Mouse (Mus musculus) embryo, embryonic 9.5 days (tissue): ENCODE measurements around the gene Ifit1bl1.
"Not testable (repeated sequence)": the region's sequence is repeated elsewhere in the genome, so short reads cannot be mapped to it uniquely, and the experiment has no call there.

Experiments used
- DNase-seq: peaks from one replicate; pipeline ENCODE4 v3.0.0-alpha.2; 2017; ENCODE audit errors: extremely low spot score

Gene Ifit1bl1

GRCm38 (mm10) chr19:34601888-34602287 lies at the start of gene Ifit1bl1:
TSS of gene Ifit1bl1 (minus strand) at chr19:34601956.
- DNase-seq: not testable (repeated sequence)

DNA sequence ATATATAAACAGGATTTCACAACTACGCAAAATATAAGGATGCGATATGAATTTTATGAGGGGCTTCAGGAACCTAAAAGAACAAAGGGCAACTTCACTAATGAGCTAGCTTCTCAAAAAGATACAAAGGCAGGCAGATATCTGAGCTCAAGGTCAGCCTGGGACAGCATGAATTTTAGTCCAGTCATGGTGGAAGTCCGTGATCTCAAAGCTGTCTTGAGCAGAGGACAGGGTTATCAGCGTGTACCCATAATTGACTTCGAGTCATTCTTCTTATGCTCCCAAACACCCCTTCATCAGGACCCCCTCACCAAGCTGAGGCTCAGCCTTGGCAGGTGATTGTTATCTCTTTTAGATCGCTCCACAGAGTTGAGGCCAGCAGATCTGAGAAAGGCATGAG lies 49.2 kb upstream of the Ifit1bl1 start:
- no peak for DNase-seq

GRCm38 (mm10) chr19:34650276-34650675 lies 48.5 kb upstream of the Ifit1bl1 start:
- no peak for DNase-seq

DNA sequence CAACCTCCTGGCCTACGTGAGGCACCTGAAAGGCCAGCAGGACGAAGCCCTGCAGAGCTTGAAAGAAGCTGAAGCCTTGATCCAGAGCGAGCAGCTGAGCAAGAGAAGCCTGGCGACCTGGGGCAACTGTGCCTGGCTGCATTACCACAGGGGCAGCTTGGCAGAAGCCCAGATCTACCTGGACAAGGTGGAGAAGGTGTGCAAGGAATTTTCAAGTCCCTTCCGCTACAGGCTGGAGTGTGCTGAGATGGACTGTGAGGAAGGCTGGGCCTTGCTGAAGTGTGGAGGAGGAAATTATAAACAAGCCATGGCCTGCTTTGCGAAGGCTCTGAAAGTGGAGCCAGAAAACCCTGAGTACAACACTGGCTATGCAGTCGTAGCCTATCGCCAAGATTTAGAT lies 45.9 kb upstream of the Ifit1bl1 start:
- DNase-seq: not testable (repeated sequence)

- DNase-seq: no peak
Observed at GRCm38 (mm10) chr19:34642616-34643015, 40.9 kb upstream of the Ifit1bl1 start.

GRCm38 (mm10) chr19:34640623-34641022 lies 38.9 kb upstream of the Ifit1bl1 start, which contains the start of the genes Ifit1bl2 and Ifit1:
TSS of gene Ifit1bl2 (minus strand) at chr19:34640743.
TSS of gene Ifit1 (plus strand) at chr19:34640871.
- no peak for DNase-seq

DNA sequence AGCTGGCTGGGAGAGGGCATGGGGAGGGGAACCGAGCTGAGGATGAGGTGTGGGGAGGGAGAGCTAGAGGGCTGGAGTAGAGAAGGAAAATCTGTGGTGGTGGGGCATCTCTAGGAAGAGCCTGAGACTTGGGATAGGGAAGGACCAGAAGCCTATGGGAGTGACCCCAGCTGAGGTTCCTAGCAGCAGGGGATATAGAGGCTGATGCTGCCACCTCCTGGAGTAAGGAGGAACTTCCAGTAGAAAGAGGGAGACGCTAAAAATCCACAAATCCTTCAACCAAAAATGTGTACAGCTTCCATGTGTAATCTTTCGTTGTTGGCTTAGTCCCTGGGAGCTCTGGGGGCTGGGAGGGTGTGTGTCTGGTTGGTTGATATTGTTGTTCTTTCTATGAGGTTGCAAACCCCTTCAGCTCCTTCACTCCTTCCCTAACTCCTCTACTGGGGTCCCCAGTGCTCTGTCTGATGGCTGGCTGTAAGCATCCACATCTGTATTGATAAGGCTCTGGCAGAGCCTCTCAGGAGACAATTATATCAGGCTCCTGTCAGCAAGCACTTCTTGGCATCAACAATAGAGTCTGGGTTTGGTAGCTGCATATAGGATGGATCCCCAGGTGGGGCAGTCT lies 35.3 kb upstream of the Ifit1bl1 start:
- peak; percentile 57 for DNase-seq

DNA sequence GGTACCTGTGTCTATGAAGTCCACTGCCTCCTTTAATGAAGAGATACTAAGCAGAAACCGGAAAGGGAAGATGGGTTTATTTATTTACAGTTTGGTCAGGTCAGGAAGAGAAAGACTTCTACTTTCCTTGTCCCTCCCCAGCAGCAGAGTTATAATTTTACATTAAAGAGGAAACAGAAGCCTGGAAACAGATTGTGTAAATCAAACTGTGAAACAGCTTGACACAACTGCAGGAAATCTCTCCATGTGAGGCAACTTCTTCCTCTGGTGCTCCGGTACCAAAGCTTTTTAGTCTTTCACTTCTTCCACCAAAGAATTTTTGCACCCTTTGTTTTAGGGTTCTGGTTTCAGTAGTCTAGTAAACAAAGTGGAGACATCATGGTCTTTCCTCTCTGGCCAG lies 31.7 kb upstream of the Ifit1bl1 start:
- no peak for DNase-seq

- no peak for DNase-seq
Observed at GRCm38 (mm10) chr19:34631487-34631886, 29.7 kb upstream of the Ifit1bl1 start.

DNA sequence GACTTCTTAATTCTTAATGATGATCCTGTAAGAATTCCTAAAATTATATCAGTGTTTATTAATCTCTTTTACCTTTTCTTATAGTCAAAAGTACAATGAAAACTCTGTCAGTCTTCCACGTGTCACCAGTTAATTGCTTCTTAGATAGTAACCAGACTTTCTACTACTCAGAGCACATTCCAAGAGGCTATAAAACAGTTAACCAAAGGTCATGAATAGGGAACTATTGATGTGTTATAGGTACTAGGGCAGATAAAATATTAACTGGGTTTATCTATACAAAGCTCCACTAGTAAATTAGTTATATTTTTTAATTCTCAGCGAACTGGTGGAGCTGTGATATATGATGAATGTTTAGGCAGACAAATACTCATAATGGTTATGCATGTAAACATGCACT lies 25.7 kb upstream of the Ifit1bl1 start:
- no peak for DNase-seq

GRCm38 (mm10) chr19:34624663-34625062 lies 22.9 kb upstream of the Ifit1bl1 start:
- no peak for DNase-seq

GRCm38 (mm10) chr19:34623781-34624180 lies 22.0 kb upstream of the Ifit1bl1 start:
- no peak for DNase-seq

DNA sequence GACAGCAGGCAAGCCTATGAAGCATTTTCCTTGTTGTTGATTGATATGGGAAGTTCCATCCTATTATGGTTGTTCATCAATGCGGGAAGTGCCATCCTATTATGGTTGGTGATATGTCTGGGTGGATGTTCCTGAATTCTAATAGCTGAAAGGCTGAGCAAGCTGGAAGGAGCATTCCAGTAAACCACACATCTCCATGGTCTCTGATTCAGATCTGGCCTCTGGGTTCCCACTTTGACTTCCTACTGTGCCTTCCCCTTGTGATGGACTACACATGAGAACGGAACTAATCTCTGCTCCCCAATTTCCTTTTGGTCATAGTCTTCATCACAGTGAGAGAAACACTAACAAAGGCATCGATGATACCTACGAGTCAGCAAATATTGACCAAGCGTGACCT lies 19.1 kb upstream of the Ifit1bl1 start:
- DNase-seq: no peak

DNA sequence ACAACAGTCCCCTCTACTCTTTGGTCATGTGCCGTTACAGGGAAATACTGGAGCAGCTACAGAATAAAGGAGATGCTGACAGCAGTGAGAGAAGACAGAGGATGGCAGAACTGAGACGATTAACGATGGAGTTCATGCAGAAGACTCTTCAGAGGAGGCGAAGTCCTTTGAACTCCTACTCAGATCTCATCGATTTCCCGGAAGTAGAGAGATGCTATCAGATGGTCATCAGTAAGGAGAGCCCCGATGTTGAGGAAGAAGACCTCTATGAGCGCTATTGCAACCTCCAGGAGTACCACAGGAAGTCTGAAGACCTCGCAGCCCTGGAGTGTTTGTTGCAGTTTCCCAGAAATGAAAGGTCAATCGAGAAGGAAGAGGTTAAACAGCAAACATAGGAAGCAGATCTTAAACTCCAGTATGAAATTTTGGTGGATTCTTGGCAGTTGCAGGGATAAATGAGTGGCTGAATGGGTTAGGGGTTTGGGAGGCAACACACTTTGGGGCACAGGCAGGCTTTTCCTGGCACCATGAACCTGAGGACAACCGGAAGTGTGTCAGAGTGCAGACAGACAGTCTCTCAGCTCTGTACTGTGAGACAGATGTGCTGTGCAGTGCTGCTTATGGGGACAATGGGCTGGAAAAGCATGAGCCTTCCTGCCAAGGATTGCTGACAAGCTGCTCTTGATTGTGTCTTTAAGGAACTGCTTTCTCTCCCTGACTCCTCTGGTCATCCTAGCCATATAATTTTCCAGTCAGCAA lies 10.7 kb upstream of the Ifit1bl1 start:
- DNase-seq: not testable (repeated sequence)

DNA sequence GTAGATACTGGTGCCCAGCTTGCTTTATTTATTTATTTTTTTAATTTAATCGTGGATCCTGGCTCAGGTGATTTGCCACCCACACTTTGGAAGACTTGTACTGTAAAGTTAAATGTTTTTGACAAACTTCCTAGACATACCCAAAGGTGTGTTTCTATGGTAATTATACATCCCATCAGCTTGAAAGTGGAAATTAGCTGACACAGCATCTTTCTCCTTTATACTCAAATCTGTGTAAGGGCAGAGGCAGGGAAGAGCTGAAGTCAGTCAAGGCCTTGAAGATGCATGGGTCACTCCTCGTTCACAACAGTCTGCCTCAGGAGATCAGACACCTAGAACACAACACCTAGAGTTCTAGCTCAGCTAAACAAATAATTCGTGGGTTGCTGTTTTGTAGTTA lies 8.4 kb upstream of the Ifit1bl1 start:
- not testable (repeated sequence) for DNase-seq

GRCm38 (mm10) chr19:34607237-34608051 lies 5.7 kb upstream of the Ifit1bl1 start, which contains the start of gene Ifit3b:
TSS of gene Ifit3b (plus strand) at chr19:34607970.
- DNase-seq: not testable (repeated sequence)

DNA sequence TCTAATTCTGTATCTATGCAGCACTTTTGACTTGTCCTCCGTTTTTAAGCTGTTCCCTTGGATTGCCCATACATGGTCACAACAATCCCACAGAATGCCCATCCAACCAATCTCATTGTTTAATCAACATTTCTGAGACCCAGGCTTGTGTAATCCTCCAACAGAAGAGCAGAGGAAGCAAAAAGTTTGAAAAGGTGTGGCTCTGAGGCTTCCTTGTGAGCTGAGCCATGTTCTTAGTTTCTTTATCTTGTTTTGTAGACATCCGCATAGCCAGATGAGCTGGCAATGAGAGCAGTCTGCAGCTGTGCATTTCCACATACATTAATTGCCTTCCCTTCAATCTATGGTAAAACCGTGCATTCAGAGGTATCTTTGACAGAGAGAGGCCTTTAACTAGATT lies 3.7 kb upstream of the Ifit1bl1 start:
- no peak for DNase-seq

DNA sequence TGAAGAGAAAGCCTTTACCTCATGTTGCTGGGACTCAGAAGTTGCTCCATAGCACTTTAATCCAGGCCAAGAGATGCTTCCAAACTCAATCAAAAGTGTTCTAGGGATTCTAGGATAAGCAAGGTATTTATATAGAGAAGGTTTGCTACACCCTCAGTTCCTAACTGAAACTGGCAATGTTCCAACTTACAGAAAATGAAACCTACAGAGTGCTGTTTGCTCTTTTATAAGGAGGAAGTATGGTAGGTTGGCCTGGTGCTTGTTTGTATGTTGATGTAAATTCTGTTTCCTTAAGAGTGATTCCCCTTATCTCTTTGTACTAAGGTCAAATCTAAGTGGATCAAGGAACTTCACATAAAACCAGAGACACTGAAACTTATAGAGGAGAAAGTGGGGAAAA lies 2.5 kb downstream of the Ifit1bl1 start:
- DNase-seq: not testable (repeated sequence)

GRCm38 (mm10) chr19:34598341-34598740 lies 3.4 kb downstream of the Ifit1bl1 start:
- no peak for DNase-seq

- DNase-seq: no peak
Observed at GRCm38 (mm10) chr19:34596811-34597210, 4.9 kb downstream of the Ifit1bl1 start.

DNA sequence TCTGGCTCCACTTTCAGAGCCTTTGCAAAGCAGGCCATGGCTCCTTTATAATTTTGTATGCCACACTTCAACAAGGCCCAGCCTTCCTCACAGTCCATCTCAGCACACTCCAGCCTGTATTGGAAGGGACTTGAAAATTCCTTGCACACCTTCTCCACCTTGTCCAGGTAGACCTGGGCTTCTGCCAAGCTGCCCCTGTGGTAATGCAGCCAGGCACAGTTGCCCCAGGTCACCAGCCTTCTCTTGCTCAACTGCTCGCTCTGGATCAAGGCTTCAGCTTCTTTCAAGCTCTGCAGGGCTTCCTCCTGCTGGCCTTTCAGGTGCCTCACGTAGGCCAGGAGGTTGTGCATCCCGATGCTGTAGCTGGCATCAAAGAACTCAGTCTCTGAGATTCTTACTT lies 7.2 kb downstream of the Ifit1bl1 start:
- not testable (repeated sequence) for DNase-seq

- DNase-seq: no peak
Observed at GRCm38 (mm10) chr19:34593456-34593855, 8.3 kb downstream of the Ifit1bl1 start.
